21 mouse cellular contexts compared by ENCODE assay signal in genomic region chr7:137765961-137766360, GRCm38 (mm10).
A peak's percentile ranks its signal among the peaks of the same experiment; 100 is the strongest.
DNase-seq lines count a peak whose midpoint lies in the region; ATAC-seq and TF ChIP-seq lines count a peak whose summit lies in the region.
"Had no signal": no experiment of that assay in that cellular context is flagged by ENCODE, and none has a peak within 500 bp of the region (broad histone marks: within the 10 kb centered on the region; RNA-seq: fewer than 3 reads in every experiment).

No protein-coding gene starts in this region.

- H3K4me2 ChIP-seq in kidney, postnatal 0 days (ENCODE audit: low read length), result no peak overlapping the region
- H3K4me2 ChIP-seq: embryonic facial prominence, embryonic 15.5 days; forebrain, embryonic 15.5 days; hindbrain, embryonic 15.5 days had no signal

- 40% methylated on average over 3 of the region's 3 CpGs for WGBS in kidney, postnatal 0 days

- H3K27me3 ChIP-seq in kidney, postnatal 0 days (ENCODE audit: insufficient read depth, low read length), result no peaks in the 10 kb centered on the region
- H3K27me3 ChIP-seq: embryonic facial prominence, embryonic 15.5 days; forebrain, embryonic 15.5 days; hindbrain, embryonic 15.5 days had no signal

- peak; percentile 30 to 75 for DNase-seq in heart, adult 9 months (ENCODE audit: low spot score in 2 of 2)
- DNase-seq in heart, postnatal 25 days (ENCODE audit: low spot score), result no peak
- DNase-seq in kidney, postnatal 0 days (ENCODE audit: low spot score), result peak; percentile 35
- no peak for DNase-seq in kidney, adult 18-20 months
- DNase-seq in heart, postnatal 4 days, result peak; percentile 14
- DNase-seq in cerebellum, postnatal 4 days (ENCODE audit: low spot score in 2 of 2), result no peak
- DNase-seq: adrenal gland, adult 8-10 months; adrenal gland, postnatal 36 days; cerebellum, adult 2 months; cerebellum, postnatal 10 days; embryo, embryonic 11 days; gastrocnemius, postnatal 10 days; kidney, adult 9 months had no signal

- H3K4me1 ChIP-seq in kidney, postnatal 0 days (replicated peaks; ENCODE audit: insufficient read depth, low read length), result no peaks in the 10 kb centered on the region
- H3K4me1 ChIP-seq: embryonic facial prominence, embryonic 15.5 days; forebrain, embryonic 10.5 days; hindbrain, embryonic 15.5 days had no signal

- H3K36me3 ChIP-seq in kidney, postnatal 0 days (ENCODE audit: insufficient read depth, low read length), result no peaks in the 10 kb centered on the region
- H3K36me3 ChIP-seq: embryonic facial prominence, embryonic 15.5 days; forebrain, embryonic 10.5 days; forebrain, embryonic 15.5 days; hindbrain, embryonic 15.5 days had no signal

- no peak overlapping the region for H3K27ac ChIP-seq in kidney, postnatal 0 days
- H3K27ac ChIP-seq: embryonic facial prominence, embryonic 15.5 days; forebrain, embryonic 10.5 days; forebrain, embryonic 15.5 days; heart, adult 2 months; hindbrain, embryonic 15.5 days had no signal

- no peak overlapping the region for H3K4me3 ChIP-seq in kidney, postnatal 0 days (replicated peaks; ENCODE audit: low read depth, low read length)
- H3K4me3 ChIP-seq: embryonic facial prominence, embryonic 15.5 days; erythroblast, embryonic 14.5 days; forebrain, embryonic 10.5 days; forebrain, embryonic 15.5 days; heart, adult 2 months; hindbrain, embryonic 15.5 days had no signal

- H3K9ac ChIP-seq in kidney, postnatal 0 days (ENCODE audit: low read depth, low read length), result no peak overlapping the region
- H3K9ac ChIP-seq: embryonic facial prominence, embryonic 15.5 days; forebrain, embryonic 15.5 days; hindbrain, embryonic 15.5 days had no signal

- TF ChIP-seq CTCF in kidney, postnatal 0 days (IDR thresholded peaks at IDR 0.05; ENCODE audit: low read depth), result no peak

- no peak for ATAC-seq in kidney, postnatal 0 days (replicated peaks; ENCODE audit: low FRiP score, low read depth)
- ATAC-seq: forebrain, embryonic 15.5 days; inflammation-experienced regulatory T-cells, adult 6 months; intestine, postnatal 0 days had no signal

- H3K9me3 ChIP-seq in kidney, postnatal 0 days (replicated peaks; ENCODE audit: low read length), result no peaks in the 10 kb centered on the region
- H3K9me3 ChIP-seq: embryonic facial prominence, embryonic 15.5 days; forebrain, embryonic 10.5 days; forebrain, embryonic 15.5 days; hindbrain, embryonic 15.5 days had no signal

- intact Hi-C loops in heart, postnatal 25 days (cut with DNase I), result no loop called here

Comparison
In these comparisons a context has a peak if more than half of its experiments do, and no peak if none do; other contexts are left out.
1. DNase-seq: peak in heart, adult 9 months (2 of 2), kidney, postnatal 0 days (single experiment) and heart, postnatal 4 days (single experiment); none in heart, postnatal 25 days (single experiment), kidney, adult 18-20 months (single experiment) and cerebellum, postnatal 4 days (0 of 2).